Mouse (Mus musculus) heart, adult 2 months (tissue): ENCODE results near the gene Kif27.

ENCODE experiments used
- CTCF ChIP-seq: fragments of 200-600 bp; IDR thresholded peaks from 2 replicates; pipeline ENCODE4 v1.8.1; 2022; ENCODE audit warnings: antibody characterized with exemption, mild to moderate bottlenecking, moderate library complexity
- EP300 ChIP-seq: fragments of 200-500 bp; IDR thresholded peaks from 2 replicates; pipeline ENCODE4 v1.6.1; 2011; ENCODE audit warnings: low read depth, low read length, control low read depth; ENCODE audit not compliant: insufficient read depth
- POLR2A ChIP-seq: fragments of 200-500 bp; IDR thresholded peaks from 2 replicates; pipeline ENCODE4 v1.6.1; 2011; ENCODE audit warnings: mild to moderate bottlenecking, low read depth, low read length, control low read depth; ENCODE audit not compliant: insufficient read depth

DNA sequence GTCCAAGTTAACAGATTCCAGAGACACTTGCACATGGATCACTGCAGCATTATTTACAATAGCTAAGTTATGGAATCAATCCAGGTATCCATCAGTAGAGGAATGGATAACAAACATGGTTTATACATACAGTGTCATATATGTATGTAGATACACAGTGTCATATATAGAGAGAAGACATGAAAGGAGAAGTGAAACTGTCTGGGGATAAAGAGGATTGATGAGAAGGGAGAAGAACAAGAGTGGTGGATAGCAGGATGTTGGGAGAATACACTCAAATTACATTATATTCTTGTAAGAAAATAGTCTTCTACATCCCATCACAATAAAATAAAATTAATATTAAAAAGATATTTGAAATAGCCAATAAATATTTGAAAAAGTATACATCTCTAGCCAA lies 5.9 kb downstream of the Kif27 start:
- TF ChIP-seq POLR2A = no peak
- no peak for TF ChIP-seq CTCF
- no peak for TF ChIP-seq EP300
